Comparison of ENCODE assay signal across 16 mouse cellular contexts in genomic region chr10:27285098-27285860, GRCm38 (mm10).
A peak's percentile ranks its signal among the peaks of the same experiment; 100 is the strongest.
DNase-seq lines count a peak whose midpoint lies in the region; ATAC-seq and TF ChIP-seq lines count a peak whose summit lies in the region.
"Had no signal": no experiment of that assay in that cellular context is flagged by ENCODE, and none has a peak within 500 bp of the region (broad histone marks: within the 10 kb centered on the region; RNA-seq: fewer than 3 reads in every experiment).

No protein-coding gene starts in this region.

- no peak overlapping the region for H3K4me3 ChIP-seq in heart, embryonic 12.5 days
- no peak overlapping the region for H3K4me3 ChIP-seq in lung, embryonic 14.5 days (ENCODE audit: low read depth, low read length)
- no peak overlapping the region for H3K4me3 ChIP-seq in neural tube, embryonic 13.5 days
- H3K4me3 ChIP-seq: embryonic facial prominence, embryonic 10.5 days; midbrain, embryonic 13.5 days; stomach, embryonic 15.5 days had no signal

- TF ChIP-seq CTCF in lung, embryonic 14.5 days (IDR thresholded peaks at IDR 0.05; ENCODE audit: low read depth), result no peak

- no peak overlapping the region for H3K9ac ChIP-seq in heart, embryonic 12.5 days
- no peak overlapping the region for H3K9ac ChIP-seq in lung, embryonic 14.5 days
- no peak overlapping the region for H3K9ac ChIP-seq in neural tube, embryonic 13.5 days
- H3K9ac ChIP-seq: midbrain, embryonic 13.5 days; stomach, embryonic 15.5 days had no signal

- H3K4me2 ChIP-seq in heart, embryonic 12.5 days, result peak overlapping the region; percentile 28; the same call in 1 of the 2 replicates
- no peak overlapping the region for H3K4me2 ChIP-seq in lung, embryonic 14.5 days
- H3K4me2 ChIP-seq in neural tube, embryonic 13.5 days, result no peak overlapping the region
- H3K4me2 ChIP-seq: liver, embryonic 11.5 days; midbrain, embryonic 13.5 days; stomach, embryonic 15.5 days had no signal

- 40% methylated on average over 10 of the region's 10 CpGs for WGBS in heart, embryonic 12.5 days
- WGBS in lung, embryonic 14.5 days, result 27% methylated on average over 10 of the region's 10 CpGs
- WGBS in neural tube, embryonic 13.5 days, result 23% methylated on average over 10 of the region's 10 CpGs

- H3K27me3 ChIP-seq in heart, embryonic 12.5 days (replicated peaks), result no peaks in the 10 kb centered on the region
- no peaks in the 10 kb centered on the region for H3K27me3 ChIP-seq in lung, embryonic 14.5 days (ENCODE audit: insufficient read depth, low read length)
- H3K27me3 ChIP-seq in neural tube, embryonic 13.5 days, result no peaks in the 10 kb centered on the region
- H3K27me3 ChIP-seq: midbrain, embryonic 13.5 days; stomach, embryonic 15.5 days had no signal

- H3K4me1 ChIP-seq in heart, embryonic 12.5 days (replicated peaks), result peaks cover 6% of the 10 kb centered on the region; the same call in 1 of the 2 replicates
- H3K4me1 ChIP-seq in lung, embryonic 14.5 days (ENCODE audit: insufficient read depth), result no peaks in the 10 kb centered on the region
- peaks cover 8% of the 10 kb centered on the region for H3K4me1 ChIP-seq in neural tube, embryonic 13.5 days (replicated peaks)
- H3K4me1 ChIP-seq: stomach, embryonic 15.5 days had no signal

- no peak for ATAC-seq in heart, embryonic 12.5 days (ENCODE audit: insufficient number of reproducible peaks, low FRiP score)
- no peak for ATAC-seq in lung, embryonic 14.5 days (ENCODE audit: insufficient read depth)
- ATAC-seq in neural tube, embryonic 13.5 days (ENCODE audit: low read depth), result peak; percentile 63; the same call in 1 of the 2 replicates
- no peak for ATAC-seq in monocyte, adult 5-6 weeks (replicated peaks; ENCODE audit: insufficient number of reproducible peaks, low FRiP score, low TSS enrichment, poor library complexity, severe bottlenecking)
- ATAC-seq: inflammation-experienced regulatory T-cells, adult 6 months; lung, postnatal 0 days; midbrain, embryonic 13.5 days had no signal

- no peak overlapping the region for H3K27ac ChIP-seq in heart, embryonic 12.5 days (ENCODE audit: poor library complexity, severe bottlenecking)
- H3K27ac ChIP-seq in lung, embryonic 14.5 days (ENCODE audit: low read depth), result no peak overlapping the region
- no peak overlapping the region for H3K27ac ChIP-seq in neural tube, embryonic 13.5 days (replicated peaks)
- H3K27ac ChIP-seq: embryonic facial prominence, embryonic 10.5 days; midbrain, embryonic 13.5 days; stomach, embryonic 15.5 days had no signal

- intact Hi-C loops in heart, postnatal 25 days (cut with DNase I), result no loop called here

- no peak for DNase-seq in heart, postnatal 25 days (ENCODE audit: low spot score)
- DNase-seq in lung, embryonic 14.5 days, result peak; percentile 41
- no peak for DNase-seq in lung, postnatal 10 days
- peak; percentile 62 for DNase-seq in forelimb bud, embryonic 11.5 days (ENCODE audit: low read depth, low spot score)
- DNase-seq: cerebellum, adult 11-12 months; gastrocnemius, postnatal 10 days; thymus, postnatal 14 days had no signal

- H3K36me3 ChIP-seq in heart, embryonic 12.5 days, result no peaks in the 10 kb centered on the region
- no peaks in the 10 kb centered on the region for H3K36me3 ChIP-seq in lung, embryonic 14.5 days (ENCODE audit: insufficient read depth)
- H3K36me3 ChIP-seq in neural tube, embryonic 13.5 days, result no peaks in the 10 kb centered on the region
- H3K36me3 ChIP-seq: embryonic facial prominence, embryonic 10.5 days; midbrain, embryonic 13.5 days; stomach, embryonic 15.5 days had no signal

- no peaks in the 10 kb centered on the region for H3K9me3 ChIP-seq in heart, embryonic 12.5 days (replicated peaks)
- no peaks in the 10 kb centered on the region for H3K9me3 ChIP-seq in lung, embryonic 14.5 days (ENCODE audit: low read depth, low read length)
- no peaks in the 10 kb centered on the region for H3K9me3 ChIP-seq in neural tube, embryonic 13.5 days
- H3K9me3 ChIP-seq: embryonic facial prominence, embryonic 10.5 days; midbrain, embryonic 13.5 days; stomach, embryonic 15.5 days had no signal

Comparison
In these comparisons a context has a peak if more than half of its experiments do, and no peak if none do; other contexts are left out.
1. DNase-seq: peak in lung, embryonic 14.5 days (single experiment) and forelimb bud, embryonic 11.5 days (single experiment); none in heart, postnatal 25 days (single experiment) and lung, postnatal 10 days (single experiment).